Mouse (Mus musculus) cortical plate, adult 2 months (tissue): ENCODE data around the gene Zfp839. TPM values are rescaled to one million over a fixed set of nuclear protein-coding genes. Genes with fewer than 3 reads are reported as not detected.

ENCODE experiments used
- H3K27ac ChIP-seq: fragments of 200-500 bp; 2 replicates; pipeline ENCODE4 v1.5.1; 2012; ENCODE audit warnings: low read length, control low read depth, inconsistent platforms; ENCODE audit not compliant: insufficient read depth
- H3K4me1 ChIP-seq: fragments of 200-500 bp; 2 replicates; pipeline ENCODE4 v1.6.1; 2011; ENCODE audit warnings: low read length; ENCODE audit not compliant: control insufficient read depth, insufficient read depth
- H3K4me3 ChIP-seq: fragments of 200-500 bp; 2 replicates; pipeline ENCODE4 v1.5.1; 2011; ENCODE audit warnings: mild to moderate bottlenecking, low read length, control low read depth; ENCODE audit not compliant: insufficient read depth
- CTCF ChIP-seq: fragments of 200-500 bp; IDR thresholded peaks from 2 replicates; pipeline ENCODE4 v1.5.1; 2011; ENCODE audit warnings: mild to moderate bottlenecking, control low read depth, low read length; ENCODE audit not compliant: insufficient read depth; ENCODE audit errors: extremely low read depth
- POLR2A ChIP-seq: fragments of 200-500 bp; IDR thresholded peaks from 2 replicates; pipeline ENCODE4 v1.6.1; 2011; ENCODE audit warnings: mild to moderate bottlenecking, low read length, control low read depth; ENCODE audit not compliant: insufficient read depth; ENCODE audit errors: extremely low read depth
- polyA plus RNA-seq: library from polyadenylated mRNA; depleted of rRNA; stranded (reverse); fragments of >200 nt; gene quantifications from 2 replicates; pipeline ENCODE4 v1.2.3, GENCODE M21; 2012

Zfp839 gene
- polyA plus RNA-seq, 1 experiment = 7.0 TPM

DNA sequence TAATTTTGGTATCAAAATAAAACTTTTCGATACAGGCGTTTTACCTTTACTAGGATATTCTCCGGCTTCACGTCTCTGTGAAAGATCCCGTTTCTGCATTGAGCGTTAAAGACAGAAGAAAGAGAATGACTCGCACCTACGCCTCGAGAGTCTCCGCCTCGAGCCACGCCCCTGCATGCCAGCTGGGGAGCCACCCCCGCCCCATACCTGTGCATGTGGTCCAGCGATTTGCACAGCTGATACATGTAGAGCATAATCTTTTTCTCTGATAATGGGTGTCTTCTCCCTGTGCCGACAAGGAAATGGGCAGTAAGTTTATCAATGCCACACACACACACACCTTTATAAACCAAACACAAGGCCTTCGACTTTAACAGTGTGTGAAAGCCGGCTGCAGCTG lies 35.1 kb upstream of the Zfp839 start:
- H3K4me1 ChIP-seq = no peaks in the 10 kb centered on the region
- H3K27ac ChIP-seq = no peak overlapping the region
- TF ChIP-seq POLR2A (no peak), CTCF (no peak)
- H3K4me3 ChIP-seq = no peak overlapping the region

DNA sequence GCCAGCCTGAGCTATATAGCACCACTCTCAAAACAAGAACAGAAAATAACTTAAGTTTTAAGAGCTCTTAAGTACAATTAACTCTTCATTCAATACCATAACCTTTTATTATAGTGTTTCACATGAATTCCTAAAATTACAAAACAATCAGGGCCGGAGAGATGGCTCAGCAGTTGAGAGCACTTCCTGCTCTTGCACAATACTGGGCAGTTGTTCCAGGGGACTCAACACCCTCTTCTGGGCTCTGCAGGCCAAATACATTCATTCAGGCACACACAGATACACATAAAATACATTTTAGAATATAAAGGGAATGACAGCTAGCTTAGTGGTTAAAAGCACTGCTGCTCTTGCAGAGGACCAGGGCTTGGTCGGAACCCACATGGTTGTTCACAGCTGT lies 33.2 kb upstream of the Zfp839 start:
- Histone ChIP-seq H3K4me3 (no peak overlapping the region), H3K4me1 (no peaks in the 10 kb centered on the region), H3K27ac (no peak overlapping the region)
- no peak for TF ChIP-seq CTCF
- no peak for TF ChIP-seq POLR2A

DNA sequence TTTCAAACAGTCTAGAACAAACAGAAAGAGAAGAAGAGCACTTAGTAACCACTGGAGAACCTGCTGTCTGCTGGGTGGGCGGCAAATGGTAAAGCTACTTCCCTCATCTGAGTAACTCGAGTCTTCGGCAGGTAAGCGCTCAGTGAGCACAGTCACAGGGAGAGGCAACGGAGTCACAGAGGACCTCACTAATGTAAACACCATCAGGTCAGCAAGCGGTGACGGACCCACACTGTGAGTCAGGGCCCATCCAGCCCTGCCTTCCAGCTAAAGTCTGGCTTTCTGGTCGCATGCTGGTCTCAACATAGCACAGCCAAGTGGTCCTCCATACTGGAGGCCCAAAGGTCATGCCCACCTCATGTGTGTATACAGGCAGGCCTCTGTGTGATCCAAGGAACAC lies 30.7 kb upstream of the Zfp839 start:
- TF ChIP-seq CTCF = no peak
- TF ChIP-seq POLR2A = no peak
- Histone ChIP-seq H3K4me1 (no peaks in the 10 kb centered on the region), H3K4me3 (no peak overlapping the region), H3K27ac (no peak overlapping the region)

DNA sequence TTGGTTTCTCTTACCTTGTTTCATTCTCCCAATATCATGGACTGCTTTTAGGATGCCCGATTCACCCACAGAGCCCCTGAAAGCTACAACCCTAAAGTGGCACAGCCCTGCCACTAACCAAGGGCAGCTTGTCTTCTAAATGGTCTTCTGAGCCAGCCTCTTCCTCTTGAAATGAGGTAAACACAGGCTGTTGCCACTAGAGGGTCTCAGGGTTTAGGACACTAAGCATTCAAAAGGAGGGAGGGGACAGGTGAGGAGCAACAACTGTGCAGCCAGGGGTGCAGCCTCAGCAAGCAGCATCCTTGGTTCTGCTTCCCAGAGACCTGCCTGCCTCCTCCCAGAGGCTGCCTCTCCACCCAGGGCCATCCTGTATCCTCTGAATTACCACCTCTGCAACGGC lies 28.3 kb upstream of the Zfp839 start:
- Histone ChIP-seq H3K27ac (no peak overlapping the region), H3K4me3 (no peak overlapping the region), H3K4me1 (no peaks in the 10 kb centered on the region)
- no peak for TF ChIP-seq CTCF
- no peak for TF ChIP-seq POLR2A

DNA sequence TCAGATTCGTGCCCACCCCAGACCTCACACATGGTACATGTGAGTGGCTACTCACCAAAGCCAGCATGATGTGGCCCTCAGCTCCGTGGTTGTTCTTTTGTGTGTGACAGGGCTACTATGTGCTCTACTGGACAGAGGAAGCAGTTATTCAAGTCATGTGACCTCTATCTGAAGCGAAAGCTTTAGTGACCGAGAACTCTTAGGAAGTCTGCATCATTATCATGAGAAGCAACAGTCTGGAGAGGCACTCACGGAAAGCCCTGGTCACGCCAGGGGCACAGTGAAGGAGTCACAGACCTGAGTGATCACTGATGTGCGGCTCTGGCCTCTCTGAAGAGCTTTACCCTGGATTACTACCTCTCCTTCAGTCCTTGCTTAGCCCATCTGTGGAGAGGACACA lies 27.7 kb upstream of the Zfp839 start:
- TF ChIP-seq POLR2A = no peak
- TF ChIP-seq CTCF = no peak
- Histone ChIP-seq H3K4me3 (no peak overlapping the region), H3K27ac (no peak overlapping the region), H3K4me1 (no peaks in the 10 kb centered on the region)

DNA sequence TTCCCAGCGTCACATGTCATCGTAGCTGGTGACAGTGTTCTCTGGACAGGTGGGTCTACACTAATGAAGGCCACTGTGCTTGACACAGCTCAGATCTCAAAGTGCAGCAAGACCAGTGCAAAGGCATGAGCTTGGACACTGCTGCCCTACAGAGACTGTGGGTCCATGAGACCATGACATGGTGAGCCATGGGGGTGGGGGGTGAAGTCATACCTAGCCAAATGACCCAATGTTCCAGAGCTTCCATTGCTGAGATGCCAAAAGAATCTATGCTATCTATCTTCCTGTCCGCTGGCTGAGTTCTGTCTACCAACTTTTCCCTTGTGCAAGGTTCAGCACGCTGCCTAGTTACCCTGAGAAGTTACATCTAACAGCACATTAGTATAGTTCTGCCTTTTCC lies 21.1 kb upstream of the Zfp839 start:
- no peak overlapping the region for H3K4me3 ChIP-seq
- TF ChIP-seq CTCF = no peak
- TF ChIP-seq POLR2A = no peak
- no peaks in the 10 kb centered on the region for H3K4me1 ChIP-seq
- no peak overlapping the region for H3K27ac ChIP-seq

DNA sequence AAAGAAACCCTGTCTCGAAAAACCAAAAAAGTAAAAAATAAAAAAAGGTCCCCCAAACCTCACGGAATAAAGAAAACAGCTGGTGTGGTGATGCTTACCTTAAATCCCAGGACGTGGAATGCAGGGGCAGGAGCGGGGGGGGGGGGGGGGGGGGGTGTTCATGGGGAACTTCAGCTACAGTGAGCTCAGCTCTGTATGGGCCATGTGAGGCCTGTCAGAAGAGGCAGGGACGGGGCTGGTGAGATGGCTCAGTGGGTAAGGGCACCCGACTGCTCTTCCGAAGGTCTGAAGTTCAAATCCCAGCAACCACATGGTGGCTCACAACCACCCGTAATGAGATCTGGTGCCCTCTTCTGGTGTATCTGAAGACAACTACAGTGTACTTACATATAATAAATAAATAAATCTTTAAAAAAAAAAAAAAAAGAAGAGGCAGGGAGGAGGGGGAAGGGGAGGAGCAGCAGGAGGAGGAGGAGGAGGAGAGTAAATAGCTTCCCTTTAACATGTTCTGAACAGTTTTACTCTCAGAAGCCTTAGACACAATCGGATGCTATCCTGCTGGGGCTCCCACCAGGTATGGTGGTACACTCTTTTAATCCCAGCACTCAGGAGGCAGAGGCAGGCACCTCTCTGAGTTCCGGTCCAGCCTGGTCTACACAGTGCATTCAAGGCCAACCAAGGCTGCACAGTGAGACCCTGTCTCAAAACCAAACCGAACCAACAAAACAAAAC lies 19.6 kb upstream of the Zfp839 start:
- TF ChIP-seq CTCF (no peak), POLR2A (no peak)
- H3K4me1 ChIP-seq = no peaks in the 10 kb centered on the region
- no peak overlapping the region for H3K4me3 ChIP-seq
- no peak overlapping the region for H3K27ac ChIP-seq

DNA sequence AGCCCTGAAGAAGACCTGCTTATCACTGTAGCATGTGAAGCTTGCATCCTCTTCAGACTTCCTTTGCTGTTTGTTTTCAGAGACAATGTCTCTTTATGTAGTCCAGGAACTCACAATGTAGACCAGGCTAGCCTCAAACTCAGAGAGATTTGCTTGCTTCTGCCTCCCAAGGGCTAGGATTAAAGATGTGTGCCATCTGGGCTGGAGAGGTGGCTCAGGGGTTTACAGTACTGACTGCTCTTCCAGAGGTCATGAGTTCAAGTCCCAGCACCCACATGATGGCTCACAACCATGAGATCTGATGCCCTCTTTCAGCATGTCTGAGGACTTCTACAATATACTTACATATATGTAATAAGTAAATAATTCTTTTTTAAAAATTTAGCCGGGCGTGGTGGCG lies 14.9 kb upstream of the Zfp839 start:
- Histone ChIP-seq H3K4me1 (no peaks in the 10 kb centered on the region; the same call in 1 of the 2 replicates), H3K4me3 (no peak overlapping the region), H3K27ac (no peak overlapping the region)
- TF ChIP-seq CTCF (no peak), POLR2A (no peak)

DNA sequence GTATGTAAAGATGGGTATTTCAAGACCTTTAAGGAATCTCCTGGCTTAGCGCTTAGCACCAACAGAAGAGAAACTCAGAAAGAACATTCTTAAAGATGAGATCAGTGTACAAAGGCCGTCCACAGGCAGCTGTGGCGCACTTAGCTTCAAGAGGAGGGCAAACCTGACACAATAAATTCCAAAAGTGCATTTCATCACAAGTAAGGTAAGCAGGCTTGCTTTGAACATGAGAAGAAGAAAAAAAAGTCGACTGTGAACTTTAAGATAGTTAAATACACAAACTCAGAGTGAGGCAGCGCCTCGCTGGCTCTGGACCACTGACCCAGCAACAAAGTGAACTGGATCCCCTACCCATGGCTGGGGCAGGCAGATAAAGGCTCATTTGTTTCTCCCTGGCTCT lies 13.3 kb upstream of the Zfp839 start:
- Histone ChIP-seq H3K4me3 (no peak overlapping the region), H3K4me1 (no peaks in the 10 kb centered on the region; the same call in 1 of the 2 replicates), H3K27ac (no peak overlapping the region)
- TF ChIP-seq CTCF (no peak), POLR2A (no peak)

DNA sequence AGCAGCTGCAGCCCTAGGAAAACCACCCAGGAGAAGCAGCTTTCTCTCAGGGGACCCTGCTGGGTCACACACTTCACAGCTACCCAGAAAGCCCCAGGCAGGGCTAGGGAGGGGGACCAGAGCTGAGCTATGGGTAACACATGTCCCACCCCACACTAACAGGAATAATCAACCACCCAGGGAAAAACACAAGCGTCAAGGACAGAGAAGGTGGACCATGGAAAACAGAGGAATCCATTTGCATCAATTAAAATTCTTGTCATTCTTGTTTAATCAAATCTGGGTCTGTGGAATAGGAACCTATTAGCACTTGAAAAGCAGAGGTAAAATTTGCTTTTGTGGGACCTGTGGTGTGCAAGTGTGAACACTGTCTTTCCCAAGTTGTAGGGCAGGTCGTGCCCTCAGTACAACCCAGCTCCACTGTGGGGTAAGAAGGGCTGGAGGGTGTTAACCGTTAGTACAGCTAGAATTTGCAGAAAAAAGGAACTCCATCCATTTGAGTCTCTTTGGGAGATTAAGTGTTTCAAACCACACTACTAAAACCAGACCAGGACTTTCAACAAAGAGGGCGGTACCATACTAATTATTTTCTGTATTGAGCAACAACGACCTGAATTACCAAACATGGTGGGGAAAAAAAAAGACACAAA lies 12.7 kb upstream of the Zfp839 start:
- Histone ChIP-seq H3K27ac (no peak overlapping the region), H3K4me3 (no peak overlapping the region), H3K4me1 (no peaks in the 10 kb centered on the region; the same call in 1 of the 2 replicates)
- TF ChIP-seq CTCF (no peak), POLR2A (no peak)
